Mouse (Mus musculus) fibroblast of lung, adult 2 months (primary cell): ENCODE results near the gene Ttc30a2.
"Not testable (repeated sequence)": the region's sequence is repeated elsewhere in the genome, so short reads cannot be mapped to it uniquely, and the experiment has no call there.

Source experiments
- DNase-seq: peaks from one replicate; pipeline ENCODE4 v3.0.0-alpha.2; 2011; ENCODE audit warnings: low read depth

Gene Ttc30a2

GRCm38 (mm10) chr2:75977752-75978368 lies at the start of gene Ttc30a2:
TSS of gene Ttc30a2 (minus strand) at chr2:75978170.
- not testable (repeated sequence) for DNase-seq

DNA sequence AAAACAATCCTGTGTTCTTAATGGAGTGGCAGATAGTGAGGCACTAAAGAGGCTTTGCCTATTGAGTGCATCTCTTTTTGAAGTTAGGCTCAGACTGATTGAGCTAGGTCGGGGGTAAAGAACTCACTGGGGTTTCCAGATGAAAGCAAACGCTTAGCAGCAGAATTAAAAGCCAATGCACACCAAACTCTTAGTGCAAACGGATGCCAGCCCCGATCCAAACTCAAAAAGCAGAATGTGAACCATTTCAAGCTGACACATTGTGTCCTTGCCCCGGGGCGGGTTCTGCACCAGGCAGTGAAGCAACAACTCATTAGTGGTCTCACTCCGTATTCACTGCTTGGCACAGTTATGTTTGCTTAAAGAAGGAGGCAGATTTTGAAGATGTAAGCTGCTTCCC lies 38.9 kb upstream of the Ttc30a2 start:
- DNase-seq: no peak

DNA sequence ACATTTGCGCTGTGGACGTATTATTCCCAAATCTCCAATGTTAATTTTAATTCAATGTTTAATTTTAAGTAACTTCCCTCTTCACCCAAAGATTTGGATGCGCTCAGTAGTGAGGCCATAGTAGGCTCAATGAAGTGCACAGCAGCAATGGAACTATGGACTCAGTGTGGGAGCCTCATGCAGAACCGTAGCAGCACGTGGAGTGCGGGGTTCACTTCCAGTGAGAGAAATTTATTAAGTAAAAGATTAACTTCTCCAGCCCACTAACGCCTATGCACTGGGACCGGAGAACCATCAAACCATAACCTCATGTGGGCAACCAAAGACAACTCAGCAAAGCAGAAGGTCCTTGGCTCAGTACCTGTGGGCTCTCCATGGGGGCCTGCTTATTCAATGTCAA lies 38.2 kb upstream of the Ttc30a2 start:
- DNase-seq: no peak

DNA sequence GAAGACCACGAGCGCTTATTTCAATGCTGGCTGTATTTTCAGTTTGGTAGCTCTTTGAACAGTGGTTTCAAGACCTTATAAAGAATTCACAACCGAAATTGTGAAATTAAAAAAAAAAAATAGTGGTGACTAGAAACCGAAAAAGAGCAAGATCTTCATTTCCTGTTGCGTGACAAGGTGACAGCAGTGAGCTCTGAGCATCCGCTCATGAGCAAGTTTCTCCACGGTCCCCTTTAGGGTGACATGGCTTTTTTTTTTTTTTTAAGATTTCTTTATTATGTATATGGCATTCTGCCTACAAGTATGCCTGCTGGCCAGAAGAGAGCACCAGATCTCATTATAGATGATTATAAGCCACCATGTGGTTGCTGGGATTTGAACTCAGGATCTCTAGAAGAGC lies 37.5 kb upstream of the Ttc30a2 start:
- DNase-seq: no peak

DNA sequence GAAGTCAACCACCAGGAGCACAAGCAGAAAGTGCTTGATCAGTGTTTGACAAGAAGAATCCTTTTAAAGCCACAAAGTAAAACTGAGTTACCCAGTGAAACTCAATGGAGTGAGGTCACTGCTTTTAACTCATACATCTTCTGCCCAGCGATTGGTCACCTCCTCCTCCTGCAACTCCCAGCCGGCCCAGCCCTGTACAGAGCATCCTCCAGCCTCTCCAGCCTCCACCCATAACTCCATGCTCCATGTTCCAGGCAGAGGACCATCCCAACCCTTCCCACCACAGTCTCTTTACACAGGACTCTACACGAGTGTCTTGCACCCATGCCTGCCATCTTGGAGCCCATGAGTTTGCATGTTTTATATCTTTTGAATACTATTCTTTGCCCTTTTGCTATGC lies 36.7 kb upstream of the Ttc30a2 start:
- DNase-seq: no peak

DNA sequence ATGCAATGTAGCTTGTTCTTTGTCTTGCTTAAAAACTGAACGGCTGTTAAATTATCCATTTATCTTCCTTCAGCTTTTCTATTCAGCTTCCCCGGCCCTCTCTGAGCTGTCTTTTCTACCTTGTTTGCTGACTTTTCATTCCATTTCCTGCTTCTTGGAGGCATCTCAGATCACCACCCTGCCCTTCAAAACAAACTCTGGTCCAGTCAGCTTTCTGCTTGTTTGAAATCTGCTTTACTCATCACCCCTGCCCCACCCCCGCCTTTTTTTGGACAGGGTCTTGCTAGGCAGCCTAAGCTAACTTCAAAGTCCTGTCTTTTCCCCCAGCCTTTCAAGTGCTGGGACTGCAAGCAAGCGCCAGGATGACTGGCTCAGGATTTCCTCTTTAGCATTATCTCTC lies 28.2 kb upstream of the Ttc30a2 start:
- DNase-seq: no peak

- no peak for DNase-seq
Observed at GRCm38 (mm10) chr2:76002899-76003298, 24.9 kb upstream of the Ttc30a2 start.

DNA sequence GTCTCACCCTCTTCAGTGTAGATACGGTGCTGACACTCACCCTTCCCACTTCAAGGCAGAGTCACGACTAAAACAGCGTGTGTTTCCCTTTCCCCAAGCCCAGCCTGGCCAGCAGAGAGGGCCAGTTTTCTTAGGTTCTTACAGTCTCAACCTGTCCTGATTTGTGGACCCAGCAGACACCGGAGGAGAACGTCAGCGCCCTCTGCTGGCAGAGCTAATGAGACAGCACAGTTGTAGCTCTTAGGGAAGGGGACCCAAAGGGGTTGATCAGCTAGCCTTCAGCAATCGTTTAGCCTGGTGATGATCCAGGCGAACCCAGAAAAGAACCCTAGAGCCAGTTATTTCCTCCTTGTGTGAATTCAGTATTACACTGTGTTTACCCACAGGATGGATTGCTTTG lies 23.4 kb upstream of the Ttc30a2 start:
- no peak for DNase-seq

DNA sequence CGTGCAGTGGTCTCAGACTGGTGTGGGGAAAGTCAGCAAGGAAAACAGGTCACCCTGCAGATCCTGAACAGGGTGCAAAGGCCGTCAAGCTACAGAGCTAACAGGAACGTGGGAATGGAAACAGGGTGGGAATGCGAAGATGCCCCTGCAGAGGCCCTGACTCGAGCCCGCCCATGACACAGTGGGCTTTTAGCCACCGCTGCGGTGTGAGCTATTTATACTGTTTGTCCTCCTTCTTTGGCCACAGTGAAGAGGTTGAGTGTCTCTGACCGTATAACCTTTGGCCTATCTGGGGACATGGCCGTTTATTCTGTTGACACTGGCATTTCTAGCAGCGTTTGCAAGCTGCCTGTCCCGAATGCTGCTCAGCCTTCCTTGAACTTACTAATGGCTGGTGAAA lies 21.7 kb upstream of the Ttc30a2 start:
- DNase-seq: no peak

DNA sequence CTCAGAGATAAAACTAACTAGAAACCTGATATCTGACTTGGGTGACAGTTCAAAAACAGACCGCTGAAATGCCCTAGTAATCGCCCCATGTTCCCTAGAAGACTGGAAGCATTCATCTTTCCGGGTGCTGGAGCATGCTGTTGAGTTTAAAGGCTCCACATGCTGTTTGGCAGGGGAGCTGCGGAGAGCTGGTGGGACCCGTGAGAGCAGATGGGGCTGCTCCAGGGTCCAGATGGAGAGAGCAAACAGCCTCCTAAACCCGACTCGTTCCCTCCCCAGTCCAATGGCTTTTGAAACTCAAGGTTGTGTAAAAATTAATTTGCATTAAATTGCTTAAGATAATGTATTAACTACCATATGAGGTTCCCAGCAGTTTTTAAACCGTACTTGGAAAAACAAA lies 20.7 kb upstream of the Ttc30a2 start:
- DNase-seq: no peak

GRCm38 (mm10) chr2:75997726-75998125 lies 19.8 kb upstream of the Ttc30a2 start:
- DNase-seq: no peak

- no peak for DNase-seq
Observed at GRCm38 (mm10) chr2:75994841-75995240, 16.9 kb upstream of the Ttc30a2 start.

DNA sequence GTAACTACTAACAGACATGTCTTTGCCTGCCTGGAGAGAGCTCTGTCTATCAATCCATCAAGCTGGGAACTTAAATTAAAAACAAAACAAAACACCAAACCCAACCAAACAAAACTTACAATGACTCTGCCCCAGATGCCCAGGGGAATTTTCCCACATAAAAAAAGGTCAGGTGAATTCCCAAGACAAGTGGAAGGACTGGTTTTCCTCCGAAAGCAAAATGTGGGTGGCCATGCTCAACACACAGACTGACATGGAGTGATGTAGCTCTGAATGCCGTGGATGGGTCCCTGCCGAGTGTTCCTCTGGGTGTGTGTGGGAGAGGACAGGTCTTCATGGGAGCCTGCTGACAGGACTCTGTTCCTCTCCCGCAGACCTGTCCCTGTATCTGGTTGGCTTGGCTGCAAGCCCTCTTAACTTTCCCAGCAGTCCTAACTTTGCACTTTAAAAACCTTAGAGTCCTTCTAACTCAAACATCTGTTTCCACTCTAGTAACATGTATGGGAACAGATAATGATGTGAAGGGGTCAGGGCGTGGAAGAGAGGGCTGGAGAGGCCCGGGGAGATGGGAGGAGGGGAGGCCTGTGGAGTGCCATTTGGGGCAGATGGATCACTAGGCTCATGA lies 13.7 kb upstream of the Ttc30a2 start:
- DNase-seq: no peak

- DNase-seq: no peak
Observed at GRCm38 (mm10) chr2:75990885-75991539, 13.0 kb upstream of the Ttc30a2 start.

DNA sequence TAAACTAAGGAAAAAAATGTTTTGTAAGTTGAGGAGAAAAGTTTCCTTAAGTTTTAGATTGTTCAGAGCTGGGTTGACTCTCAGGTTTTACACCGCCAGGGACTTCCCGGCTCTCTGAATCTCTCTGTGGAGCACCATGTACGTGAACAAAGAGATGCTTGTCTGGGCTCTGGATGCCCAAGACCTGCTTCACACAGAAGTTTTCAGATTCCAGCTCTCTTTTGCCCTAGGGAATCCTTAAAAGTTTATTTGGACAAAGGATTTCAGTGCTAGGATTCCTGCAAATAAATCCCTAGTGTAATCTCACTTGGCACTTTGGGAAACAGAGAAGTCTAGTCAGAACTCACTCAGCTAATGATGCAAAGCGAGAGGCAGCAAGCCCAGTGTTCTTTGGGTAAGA lies 11.7 kb upstream of the Ttc30a2 start:
- no peak for DNase-seq

DNA sequence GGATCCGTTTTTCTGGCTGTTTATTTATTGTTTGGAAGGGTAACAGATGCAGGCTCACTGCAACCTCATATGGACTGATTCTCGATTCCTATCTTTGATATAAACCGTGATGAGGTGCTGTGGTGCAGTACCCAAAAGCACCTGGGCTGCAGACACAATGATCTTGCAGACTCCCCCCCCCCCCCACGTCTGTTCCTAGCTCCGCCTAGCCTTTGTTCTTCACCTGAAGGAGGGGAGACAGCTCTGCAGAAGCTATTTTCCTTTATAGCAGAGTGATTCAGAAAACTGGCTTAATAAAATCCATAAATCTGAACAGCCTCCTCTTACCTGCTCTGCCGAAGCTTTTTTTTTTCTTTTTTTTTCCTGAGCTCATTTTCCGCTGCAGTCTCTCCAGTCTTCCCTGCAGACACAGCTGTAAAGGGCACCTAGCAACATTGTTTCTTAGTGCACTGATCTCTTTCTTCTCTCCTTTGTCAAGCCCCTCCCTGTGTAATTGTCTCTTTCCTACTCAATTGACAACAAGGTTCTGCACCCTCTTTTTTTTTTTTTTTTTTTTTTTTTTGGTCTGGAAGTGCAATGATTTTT lies 10.9 kb upstream of the Ttc30a2 start:
- no peak for DNase-seq

DNA sequence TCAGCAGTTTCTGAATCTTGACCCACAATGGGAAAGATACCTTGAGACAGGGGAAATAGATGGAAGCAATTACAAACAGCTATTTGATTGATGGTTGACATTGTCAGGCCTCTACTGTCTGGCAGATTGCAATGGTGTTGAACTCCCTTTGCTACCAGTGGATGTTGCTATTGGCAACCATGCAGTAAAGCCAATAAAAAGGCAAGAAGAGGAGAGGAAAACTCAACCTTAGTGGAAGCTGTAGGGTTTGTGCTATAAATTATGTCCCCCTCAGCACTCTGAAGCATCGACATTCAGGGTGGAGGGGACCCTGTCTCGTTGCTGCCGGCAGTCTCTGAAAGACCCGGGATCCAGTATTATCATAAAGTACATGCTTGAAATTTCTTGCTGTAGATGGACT lies 10.4 kb upstream of the Ttc30a2 start:
- no peak for DNase-seq

GRCm38 (mm10) chr2:75987739-75988138 lies 9.8 kb upstream of the Ttc30a2 start:
- no peak for DNase-seq

DNA sequence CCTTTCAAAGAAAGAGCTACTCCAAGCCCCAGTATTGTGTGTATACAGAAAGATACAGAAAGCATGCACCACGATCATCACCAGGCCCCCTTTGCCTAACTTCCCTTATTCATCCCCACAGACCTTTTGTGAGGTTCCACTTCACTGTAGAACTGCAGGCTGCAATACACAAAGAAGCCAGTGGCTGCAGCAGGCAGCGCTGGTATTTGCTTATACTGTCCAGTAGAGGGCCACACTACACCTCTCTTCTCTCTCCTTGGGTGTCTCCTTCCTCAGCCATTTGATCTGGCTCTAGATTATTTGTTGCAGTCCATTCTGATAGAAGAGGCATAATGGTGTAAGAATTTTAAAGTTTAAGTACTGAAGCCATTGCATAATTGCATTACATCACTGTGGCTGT lies 7.2 kb upstream of the Ttc30a2 start:
- DNase-seq: no peak

GRCm38 (mm10) chr2:75983847-75984246 lies 5.9 kb upstream of the Ttc30a2 start:
- DNase-seq: no peak

GRCm38 (mm10) chr2:75983091-75983490 lies 5.1 kb upstream of the Ttc30a2 start:
- DNase-seq: no peak

DNA sequence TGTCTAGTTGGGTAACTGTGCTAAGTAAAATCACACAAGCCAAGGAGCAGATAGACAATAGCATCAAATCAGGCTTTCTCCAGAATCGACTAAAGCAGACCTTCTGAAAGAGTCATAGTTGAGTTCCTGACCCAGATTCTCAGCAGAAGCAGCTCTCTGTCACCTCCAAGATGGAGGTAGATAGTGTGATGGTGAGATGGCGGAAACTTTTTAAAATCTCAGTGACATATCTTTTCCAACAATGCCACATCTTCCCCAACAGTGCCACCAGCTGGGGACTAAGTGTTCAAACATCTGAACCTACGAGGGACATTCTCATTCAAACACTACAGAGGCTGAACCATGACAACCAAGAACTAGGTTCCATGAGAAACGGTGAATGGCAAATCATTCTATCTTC lies 4.7 kb upstream of the Ttc30a2 start:
- no peak for DNase-seq

DNA sequence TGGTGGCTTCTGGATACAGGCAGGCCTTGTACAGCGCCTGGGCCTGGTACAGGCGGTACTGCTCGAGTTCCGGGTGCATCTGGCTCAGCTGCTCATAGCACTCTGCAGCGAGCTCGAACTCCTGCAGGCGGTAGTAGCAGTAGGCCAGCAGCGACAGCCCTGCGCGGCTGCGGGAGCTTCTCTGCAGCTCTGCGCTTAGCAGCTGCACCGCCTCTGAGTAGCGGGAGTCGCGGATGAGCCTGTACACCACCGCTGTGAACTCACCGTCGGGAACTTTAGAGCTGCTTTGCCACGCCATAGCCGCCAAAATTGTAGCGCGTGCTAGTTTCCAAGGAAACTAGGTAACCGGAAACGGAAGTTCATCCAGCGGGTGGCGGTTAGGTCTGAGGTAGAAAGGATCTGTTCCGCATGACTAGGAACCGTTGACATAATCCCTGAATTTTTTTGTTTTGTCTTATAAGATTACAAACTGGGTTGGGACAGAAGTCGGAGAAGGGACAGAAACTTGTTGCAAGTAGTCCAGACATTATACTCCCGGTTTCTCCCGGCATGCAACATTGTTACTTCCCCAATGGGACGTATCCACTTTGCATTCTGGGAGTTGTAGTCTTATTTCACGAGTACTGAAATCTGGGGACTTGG lies 3.6 kb upstream of the Ttc30a2 start, which contains the start of gene Ttc30a1:
Gene Ttc30a1, minus strand, starts transcription at position 528 of the 642 bp plus-strand sequence.
- peak; percentile 86 for DNase-seq
